Mouse (Mus musculus): ENCODE measurements around the gene Inpp4b.

The Inpp4b gene

DNA sequence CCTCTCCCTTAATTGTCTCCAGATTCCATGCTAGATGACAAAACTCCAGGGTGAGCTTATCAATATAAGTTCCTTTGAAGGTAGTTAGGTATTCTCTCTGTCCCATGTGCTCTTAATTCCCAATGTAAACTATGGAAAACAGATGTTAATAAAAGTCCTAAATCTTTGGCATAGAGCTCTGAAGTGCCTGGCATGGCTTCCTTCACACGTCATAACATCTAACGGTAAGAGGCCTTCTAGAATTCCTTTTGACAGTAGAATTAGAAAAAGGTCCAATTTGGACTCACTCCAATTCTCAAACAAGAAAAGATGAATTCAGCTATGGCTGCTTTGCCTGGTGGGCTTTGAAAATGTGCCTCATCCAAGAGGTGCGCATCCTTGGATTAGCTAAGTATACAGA is 236.6 kb downstream of the Inpp4b start:
- no peak for DNase-seq (ENCODE audit: low spot score in 2 of 2)

- no peak for DNase-seq (ENCODE audit: low spot score in 2 of 2)
These were observed 239.6 kb downstream of the Inpp4b start for GRCm38 (mm10) chr8:81581817-81582437.

GRCm38 (mm10) chr8:81582906-81583305 is 240.6 kb downstream of the Inpp4b start:
- no peak for DNase-seq (ENCODE audit: low spot score in 2 of 2)

DNA sequence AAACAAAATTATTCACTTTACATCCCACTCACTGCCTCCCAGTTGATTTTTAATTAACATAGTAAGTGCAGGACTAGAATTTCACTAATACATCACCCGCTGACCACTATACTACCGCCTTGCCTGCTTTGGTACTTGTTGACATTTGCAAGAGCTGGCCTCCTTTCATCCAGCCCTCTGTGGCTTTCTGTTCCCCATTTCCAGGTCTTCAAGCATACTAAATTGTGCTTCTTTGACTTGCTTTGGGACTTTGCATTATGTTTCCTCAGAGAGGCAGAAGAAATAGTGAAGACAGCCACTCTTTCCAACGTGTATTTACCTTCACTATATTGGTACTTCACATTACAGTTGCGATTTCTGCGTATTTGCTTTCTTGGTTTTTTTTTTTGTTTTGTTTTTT is 244.4 kb downstream of the Inpp4b start:
- DNase-seq (ENCODE audit: low spot score in 2 of 2), result no peak

- DNase-seq (ENCODE audit: low spot score in 2 of 2), result no peak
These were observed 251.9 kb downstream of the Inpp4b start for GRCm38 (mm10) chr8:81594134-81594714.

DNA sequence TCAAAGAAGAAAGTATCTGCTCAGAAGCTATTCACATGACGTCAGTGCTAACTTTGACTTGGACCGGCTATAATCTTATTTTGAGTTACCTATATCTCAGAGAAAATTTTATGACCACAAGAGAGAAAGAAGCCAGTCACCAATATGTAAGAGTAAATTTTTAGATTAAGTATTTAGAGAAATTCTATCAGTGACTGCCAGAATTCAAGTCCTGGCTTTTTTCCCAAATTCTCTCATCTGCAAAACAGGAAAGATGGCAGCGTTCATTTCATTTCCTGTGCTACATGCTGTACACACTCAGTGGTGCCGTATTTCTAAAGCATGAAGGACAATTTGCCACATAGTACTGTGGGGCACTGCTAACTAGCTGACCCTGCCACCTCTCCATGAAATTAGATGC is 256.9 kb downstream of the Inpp4b start:
- no peak for DNase-seq (ENCODE audit: low spot score in 2 of 2)

DNA sequence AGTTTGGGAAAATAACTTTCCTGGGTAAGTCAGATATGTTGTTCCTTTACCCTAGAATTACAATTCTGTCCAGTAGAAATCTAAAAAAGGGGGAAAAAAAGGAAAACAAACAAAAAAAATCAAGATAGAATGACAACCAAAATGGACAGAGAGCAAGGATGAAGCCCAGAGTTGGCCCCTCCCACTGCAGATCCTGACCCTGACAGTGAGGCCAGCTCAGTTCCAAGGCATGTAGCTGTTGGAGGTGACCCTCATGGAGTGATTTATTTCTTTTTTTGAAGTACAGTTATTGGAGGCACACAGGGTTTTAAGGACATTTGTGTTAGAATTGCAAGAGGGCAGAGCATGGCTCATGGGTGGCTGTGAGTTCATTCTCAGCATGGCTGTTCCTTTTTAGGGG is 258.8 kb downstream of the Inpp4b start:
- DNase-seq (ENCODE audit: low spot score in 2 of 2), result no peak

DNA sequence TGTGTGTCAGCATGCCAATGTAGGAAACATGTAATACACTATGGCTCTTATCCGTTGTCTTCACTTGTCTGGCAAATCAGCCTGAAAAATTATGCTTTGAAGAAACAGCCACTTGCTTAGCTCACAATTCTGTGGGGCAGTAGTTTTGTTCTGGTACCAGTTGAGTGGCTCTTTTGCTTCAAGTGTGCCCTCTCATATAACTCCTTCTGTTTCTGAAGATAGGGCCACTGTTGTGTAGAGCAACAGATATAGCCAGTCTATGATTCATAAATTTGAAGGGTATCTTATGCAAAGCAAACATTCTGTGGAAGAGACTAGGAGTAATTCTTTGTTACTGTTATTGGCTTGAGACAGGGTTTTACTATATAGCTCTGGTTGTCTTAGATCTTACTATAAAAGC is 265.7 kb downstream of the Inpp4b start:
- no peak for DNase-seq (ENCODE audit: low spot score in 2 of 2)

GRCm38 (mm10) chr8:81609064-81609463 is 266.7 kb downstream of the Inpp4b start:
- no peak for DNase-seq (ENCODE audit: low spot score in 2 of 2)

GRCm38 (mm10) chr8:81612611-81613010 is 270.3 kb downstream of the Inpp4b start:
- DNase-seq (ENCODE audit: low spot score in 2 of 2), result no peak

GRCm38 (mm10) chr8:81614135-81614534 is 271.8 kb downstream of the Inpp4b start:
- no peak for DNase-seq (ENCODE audit: low spot score in 2 of 2)

- no peak for DNase-seq (ENCODE audit: low spot score in 2 of 2)
These were observed 272.2 kb downstream of the Inpp4b start for GRCm38 (mm10) chr8:81614605-81615004.

DNA sequence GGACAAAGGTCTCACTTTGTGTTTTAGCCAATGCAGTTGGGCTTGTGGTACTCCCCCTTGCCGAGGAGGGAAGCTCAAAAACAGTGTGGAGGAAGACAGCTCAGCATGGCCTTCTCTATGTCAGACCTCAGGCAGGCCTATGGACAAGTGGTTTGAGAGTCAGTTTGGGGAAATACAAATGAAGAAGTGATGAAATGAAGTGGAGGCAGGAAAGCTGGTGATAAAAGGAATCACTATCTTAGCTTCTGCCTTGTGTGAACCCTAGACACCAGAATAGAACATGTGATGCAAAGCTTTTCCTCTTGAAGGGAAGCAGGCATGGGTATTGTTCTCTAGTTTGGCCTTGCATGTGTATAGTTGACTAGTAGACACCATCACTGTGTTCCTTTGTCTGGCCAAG is 273.2 kb downstream of the Inpp4b start:
- DNase-seq (ENCODE audit: low spot score in 2 of 2), result no peak

DNA sequence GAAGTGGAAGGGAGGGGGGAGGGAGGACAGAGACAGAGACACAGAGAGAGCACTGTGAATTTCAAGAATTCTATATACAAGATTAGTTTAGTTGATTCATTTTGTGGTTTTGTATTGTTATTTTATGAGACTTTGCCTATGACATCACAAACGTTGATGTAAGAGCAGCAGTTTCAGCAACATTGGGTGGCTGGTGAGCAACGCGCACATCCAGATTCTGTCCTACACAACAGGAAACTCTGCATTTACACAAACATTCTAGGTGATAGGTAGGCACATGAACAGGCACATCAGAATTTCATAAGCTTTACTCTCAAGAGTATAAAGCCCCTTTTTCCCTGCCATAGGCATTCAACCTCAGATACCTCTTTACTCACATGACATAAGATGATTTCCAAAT is 276.6 kb downstream of the Inpp4b start:
- no peak for DNase-seq (ENCODE audit: low spot score in 2 of 2)

- no peak for DNase-seq (ENCODE audit: low spot score in 2 of 2)
These were observed 292.7 kb downstream of the Inpp4b start for GRCm38 (mm10) chr8:81635015-81635414.

GRCm38 (mm10) chr8:81635912-81636583 is 293.7 kb downstream of the Inpp4b start:
- DNase-seq (ENCODE audit: low spot score in 2 of 2), result no peak

GRCm38 (mm10) chr8:81638478-81638877 is 296.1 kb downstream of the Inpp4b start:
- no peak for DNase-seq (ENCODE audit: low spot score in 2 of 2)

DNA sequence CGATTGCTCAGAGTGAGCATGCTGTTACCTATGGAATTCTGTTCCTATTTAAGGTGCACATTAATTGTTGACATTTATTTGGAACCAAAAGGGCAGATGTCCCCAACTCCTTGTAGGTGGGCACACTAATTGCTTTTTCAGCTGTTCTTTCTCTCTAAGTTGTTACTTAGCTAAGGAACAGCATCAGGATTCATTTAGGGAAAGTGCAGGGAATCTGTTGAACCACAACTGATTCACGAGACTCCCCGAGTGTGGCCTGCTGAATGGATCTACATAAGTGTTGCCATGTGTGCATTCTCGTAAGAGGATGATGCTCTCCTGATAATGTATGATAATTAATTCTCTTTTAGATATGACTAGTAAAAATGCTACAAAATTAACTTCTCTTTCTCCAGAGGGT is 297.5 kb downstream of the Inpp4b start:
- no peak for DNase-seq (ENCODE audit: low spot score in 2 of 2)

DNA sequence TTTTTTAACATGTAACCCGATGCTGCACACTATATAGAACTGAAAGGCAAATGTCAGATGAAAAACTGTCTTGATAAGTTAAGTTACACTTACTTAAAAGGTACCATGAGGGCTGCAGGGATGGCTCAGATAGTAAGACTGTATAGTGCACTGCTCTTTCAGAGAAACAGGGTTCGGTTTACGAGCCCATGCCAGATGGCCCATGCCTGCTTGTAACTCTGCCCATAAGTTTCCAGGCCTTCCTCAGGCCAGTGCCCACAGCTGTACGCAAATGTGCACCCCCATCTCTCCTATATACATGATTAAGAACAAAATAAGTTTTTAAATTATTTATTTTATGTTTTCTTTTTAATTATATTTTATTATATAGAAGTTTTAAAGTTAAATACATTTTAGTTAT is 300.7 kb downstream of the Inpp4b start:
- DNase-seq (ENCODE audit: low spot score in 2 of 2), result no peak

- no peak for DNase-seq (ENCODE audit: low spot score in 2 of 2)
These were observed 349.8 kb downstream of the Inpp4b start for GRCm38 (mm10) chr8:81692167-81692566.

DNA sequence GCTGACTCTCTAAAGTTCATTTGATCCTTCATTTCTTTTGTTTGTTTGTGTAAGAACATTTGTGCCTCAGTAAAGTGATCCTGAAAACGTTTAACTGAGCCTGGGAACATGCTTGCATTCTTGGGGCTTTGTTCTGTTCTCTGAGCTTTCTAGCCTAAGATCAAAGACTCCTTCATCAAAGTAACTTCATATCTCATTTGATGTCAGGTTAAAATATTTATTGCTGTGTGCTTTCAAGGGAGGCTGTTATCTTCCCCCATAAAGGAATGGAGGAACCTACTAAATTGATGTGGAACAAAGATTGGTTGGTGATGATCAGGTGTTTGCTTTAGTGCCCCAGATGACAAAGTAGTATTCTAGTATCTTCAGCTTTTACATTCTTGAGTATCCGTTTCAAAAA is 352.5 kb downstream of the Inpp4b start:
- DNase-seq (ENCODE audit: low spot score in 2 of 2), result no peak

DNA sequence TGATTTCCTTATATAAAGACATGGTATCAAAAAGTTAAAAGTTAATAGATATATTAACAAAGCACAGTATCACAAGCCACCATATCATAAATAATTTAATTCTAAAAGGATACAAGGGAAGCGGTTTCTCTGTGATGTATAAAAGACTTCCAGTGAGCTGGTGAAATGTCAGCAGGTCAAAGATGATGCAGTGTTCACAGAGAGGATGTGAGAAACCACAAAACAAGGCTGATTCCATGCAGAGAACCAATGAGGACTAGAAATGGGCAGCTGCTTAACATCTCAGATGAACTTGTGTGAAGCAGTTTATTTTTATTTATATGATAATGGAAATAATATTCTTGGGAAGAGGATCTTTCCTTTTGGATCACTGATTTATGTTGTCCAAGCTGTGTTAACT is 359.7 kb downstream of the Inpp4b start:
- DNase-seq (ENCODE audit: low spot score in 2 of 2), result no peak

- no peak for DNase-seq (ENCODE audit: low spot score in 2 of 2)
These were observed 361.4 kb downstream of the Inpp4b start for GRCm38 (mm10) chr8:81703571-81704365.

Data from right cerebral cortex, postnatal 36 days (tissue).